Mouse (Mus musculus): ENCODE results near the gene Hexim2.
A peak's percentile ranks its signal among the peaks of the same experiment; 100 is the strongest.

Gene Hexim2

DNA sequence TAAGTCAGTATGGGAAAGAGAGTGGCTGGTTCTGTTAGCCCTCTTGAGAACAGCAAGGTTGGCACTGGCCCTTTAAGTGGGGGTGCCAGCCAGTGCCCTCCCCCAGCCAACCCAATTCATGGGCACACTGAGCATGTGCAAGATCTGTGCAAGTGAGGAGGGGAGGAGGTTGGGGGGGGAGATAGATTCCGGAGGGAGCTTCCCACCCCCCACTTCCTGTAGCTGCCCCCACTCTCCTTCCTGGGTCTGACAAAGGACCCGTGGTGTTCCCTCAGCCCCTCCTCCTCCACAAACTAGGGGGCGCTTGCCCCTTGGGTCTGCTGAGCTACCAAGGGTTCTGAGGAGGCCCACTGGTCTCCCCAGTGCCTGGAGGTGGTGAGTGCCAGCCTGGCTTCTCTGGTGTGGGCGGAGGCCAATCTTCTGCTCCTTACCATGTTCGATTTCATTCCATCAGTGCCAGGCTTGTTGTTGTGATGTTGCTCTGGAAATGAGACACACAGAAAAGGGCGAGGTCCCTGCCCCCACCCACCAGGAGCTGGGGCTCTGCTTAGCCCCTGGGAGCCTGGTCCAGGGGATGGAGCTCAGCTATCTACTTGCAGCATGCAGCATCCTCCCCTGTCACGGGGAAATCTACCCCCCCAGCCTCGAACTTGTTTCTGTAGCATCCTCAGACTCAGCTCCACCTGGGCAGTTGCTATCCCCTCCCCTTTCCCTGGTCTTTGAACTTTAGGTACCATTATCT lies 10.4 kb downstream of the Hexim2 start:
- peak; percentile 85 to 87 for DNase-seq

DNA sequence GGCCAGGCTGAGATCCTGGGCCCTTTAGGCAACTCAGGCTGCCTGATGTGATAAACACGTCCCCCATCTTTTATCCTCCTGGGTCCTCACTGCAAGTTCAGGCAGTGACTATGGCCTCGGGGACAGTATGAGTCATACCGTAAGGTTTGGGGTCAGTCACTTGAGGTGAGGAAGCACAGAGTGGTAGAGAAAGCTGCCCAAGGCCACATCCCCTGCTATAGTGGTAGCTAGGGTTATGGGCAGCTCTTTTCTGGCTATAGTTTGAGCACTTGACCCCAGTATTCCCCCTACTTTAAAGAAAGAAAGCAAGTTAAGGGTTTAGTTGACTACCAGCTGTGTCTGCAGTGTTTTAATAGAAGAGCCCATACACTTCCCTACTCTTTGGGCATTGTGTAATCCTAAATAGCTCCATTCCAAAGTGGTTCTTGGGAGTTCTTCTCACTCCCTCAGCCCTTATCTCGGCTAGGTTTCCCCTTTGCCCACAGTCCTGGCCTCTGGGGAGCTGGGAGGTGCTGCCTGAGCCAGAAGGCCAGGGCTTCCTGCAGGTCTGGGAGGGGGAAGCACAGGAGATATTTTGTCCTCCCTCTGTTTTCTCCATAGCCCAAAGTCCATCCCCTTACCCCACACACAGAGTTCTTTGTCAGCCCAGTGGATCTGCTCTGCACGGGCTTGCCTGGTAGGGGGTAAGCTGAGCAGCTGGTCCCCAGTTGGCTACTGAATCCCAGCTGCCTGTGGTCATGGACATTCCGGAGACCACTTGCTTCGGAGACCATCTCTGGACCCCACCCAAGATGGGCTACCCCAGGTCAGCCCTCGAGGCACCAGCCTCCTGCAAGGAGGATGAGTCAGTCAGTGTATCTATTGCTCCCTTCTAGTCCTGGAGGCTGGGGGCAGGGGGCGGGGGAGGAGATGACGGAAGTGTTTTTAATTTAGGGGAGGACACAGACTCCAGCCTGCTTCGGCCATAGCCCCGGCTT lies 12.4 kb downstream of the Hexim2 start:
- no peak for DNase-seq

DNA sequence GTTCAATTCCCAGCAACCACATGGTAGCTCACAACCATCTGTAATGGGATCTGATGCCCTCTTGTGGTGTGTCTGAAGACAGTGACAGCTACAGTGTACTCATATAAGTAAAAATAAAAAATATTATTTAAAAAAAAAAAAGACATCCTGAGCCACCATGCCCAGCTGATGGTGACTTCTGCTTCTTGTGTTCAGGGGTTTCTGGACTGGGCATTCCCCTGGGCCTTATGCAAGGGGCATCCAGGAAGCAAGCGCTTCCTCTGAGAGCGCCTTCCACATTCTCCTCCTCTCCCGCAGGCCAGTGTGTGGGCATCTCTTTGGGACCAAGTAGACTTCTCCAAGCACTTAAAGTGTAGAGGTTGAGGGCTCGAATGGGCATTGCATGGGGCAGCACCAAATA lies 14.2 kb downstream of the Hexim2 start:
- DNase-seq: no peak

DNA sequence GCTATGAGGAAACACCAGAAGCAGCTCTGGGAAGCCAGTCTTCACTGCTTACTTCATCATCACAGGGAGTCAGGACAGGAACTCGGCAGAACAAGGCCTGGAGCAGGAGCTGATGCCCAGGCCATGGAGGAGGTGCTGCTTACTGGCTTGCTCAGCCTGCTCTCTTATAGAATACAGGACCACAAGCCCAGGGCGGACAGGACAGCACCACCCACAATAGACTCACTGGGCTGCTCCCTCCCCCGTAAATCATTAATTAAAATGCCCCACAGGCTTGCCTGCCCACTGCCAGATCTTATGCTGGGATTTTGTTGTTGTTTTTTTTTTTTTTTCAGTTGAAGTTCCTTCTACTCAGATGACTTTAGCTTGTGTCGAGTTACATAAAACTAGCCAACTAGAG lies 15.5 kb downstream of the Hexim2 start:
- DNase-seq: no peak

DNA sequence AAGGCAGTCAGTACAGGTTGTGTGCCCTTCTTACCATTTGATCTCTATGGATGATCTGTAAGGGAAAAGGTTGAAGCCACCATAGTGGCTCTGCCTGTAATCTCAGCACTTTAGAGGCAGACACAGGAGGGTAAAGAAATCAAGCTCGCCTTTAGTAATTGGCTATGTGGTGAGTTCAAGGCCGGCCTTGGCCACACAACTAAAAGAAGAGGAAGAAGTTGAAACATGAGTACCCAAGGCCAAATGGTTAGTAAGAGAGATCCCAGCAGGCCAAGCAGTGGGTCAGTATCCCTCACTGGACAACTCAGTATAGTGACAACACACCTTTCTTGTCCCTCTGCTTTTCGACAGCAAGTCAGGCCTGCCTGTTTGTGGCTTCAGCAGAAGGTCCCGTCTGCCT lies 17.5 kb downstream of the Hexim2 start:
- no peak for DNase-seq

DNA sequence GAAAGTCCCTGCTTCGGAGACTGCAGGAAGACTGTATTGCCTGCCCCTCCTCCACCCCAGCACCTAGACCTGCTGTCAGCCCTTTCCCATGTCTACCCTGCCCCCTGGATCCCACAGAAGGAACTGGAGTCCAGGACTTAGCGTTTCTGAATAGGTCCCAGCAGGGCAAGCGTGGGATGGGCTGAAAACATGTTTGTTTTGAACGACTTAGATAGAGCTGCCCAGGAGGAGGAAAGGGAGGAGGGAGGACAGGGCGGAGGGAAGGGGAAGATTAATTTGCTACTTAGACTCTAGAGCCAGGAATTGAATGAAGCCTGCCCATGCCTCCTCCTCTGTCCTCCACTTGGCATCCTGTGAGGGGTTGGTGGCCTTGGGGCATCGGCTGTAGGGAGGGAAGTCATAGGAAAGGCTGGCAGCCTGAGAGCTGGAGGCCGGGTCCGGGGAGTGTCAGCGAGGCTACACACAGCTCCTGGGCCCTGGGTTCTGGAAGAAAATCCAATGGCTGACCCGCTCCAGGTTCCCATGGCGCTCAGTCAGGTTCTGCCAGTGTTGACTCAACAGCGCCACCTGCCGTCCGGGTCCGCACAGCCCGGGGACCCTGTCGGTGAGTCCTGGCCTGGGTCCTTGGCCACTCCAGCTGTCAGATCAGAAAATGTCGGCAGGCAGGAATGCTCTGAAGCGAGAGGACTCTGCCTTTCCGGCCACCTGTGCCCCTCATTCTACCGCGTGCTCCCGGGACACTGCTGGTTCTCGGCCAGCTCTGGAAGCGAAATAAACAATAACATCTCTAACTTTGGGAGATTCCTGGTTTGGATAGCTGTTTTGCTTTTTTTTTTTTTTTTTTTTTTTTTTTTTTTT lies 26.6 kb downstream of the Hexim2 start:
- peak; percentile 99 for DNase-seq

DNA sequence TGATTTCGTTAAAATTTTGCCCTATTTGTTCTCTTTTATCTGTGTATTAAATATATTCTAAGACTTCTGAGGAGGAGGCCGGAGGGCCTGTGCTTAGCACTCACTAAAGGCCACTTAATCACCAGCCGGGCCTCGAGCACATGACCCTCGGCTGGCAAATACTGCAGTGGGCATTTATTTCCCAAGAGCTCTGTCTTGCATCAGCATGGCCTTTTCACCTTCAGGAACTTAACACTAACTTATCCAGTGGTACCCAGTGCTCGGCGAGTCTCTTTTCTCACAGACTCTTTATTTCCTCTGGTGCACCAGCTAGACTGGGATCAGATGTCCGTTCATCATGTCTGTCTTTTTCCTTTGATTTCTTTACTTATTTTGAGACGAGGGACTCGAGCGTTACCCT lies 28.5 kb downstream of the Hexim2 start:
- DNase-seq: no peak

DNA sequence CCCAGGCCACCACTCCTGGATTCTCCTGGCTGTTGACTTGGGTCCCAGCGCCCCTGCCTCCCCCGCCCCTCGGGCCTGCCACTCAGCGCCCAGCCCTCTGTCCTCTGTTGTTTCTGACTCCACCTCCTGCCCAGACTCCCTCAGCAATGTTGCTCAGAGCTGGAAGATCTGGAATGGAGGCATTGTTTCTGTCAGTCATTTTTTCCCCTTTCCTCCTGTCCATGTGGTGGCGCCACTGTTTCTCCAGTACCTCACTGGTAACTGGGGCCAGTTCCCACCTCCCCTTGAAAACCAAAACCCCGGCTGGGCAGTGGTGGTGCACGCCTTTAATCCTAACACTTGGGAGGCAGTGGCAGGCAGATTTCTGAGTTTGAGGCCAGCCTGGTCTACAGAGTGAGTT lies 29.2 kb downstream of the Hexim2 start:
- no peak for DNase-seq

DNA sequence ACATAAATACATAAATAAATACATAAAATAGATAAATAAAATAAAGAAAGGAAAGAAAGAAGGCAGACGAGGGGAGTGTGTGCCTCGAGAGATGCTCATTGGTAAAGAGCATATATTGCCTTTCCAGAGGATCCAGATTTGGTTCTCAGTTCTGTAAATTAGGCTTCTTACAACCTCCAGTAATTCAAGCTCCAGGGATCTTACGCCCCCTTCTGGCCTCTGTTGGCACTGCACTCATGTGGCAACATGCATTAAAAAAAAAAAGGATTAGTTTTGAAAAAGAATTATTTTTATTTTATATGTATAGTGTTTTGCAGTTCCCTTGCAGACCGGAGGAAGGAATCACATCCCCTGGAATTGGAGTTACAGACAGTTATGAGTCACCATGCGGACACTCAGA lies 29.9 kb downstream of the Hexim2 start:
- DNase-seq: no peak

DNA sequence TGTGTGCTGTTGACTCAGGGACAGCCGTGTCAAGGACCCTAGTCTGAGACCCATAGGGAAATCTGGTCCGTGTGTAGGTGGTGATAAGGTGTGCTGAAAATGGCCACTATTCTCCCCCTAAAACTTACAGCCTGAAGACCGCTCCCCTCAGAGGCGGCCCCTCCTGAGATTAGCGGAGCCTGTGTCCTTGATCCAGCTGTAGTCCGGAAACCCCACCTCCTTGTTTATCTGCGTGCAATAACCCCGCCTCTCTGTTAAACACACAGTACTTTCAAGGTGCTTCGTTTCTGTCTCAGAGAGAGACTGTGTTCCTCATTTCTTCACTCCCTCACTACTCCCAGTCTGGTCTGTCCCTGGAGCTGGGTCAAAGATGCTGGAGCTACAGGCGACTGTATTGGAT lies 32.2 kb downstream of the Hexim2 start:
- no peak for DNase-seq

DNA sequence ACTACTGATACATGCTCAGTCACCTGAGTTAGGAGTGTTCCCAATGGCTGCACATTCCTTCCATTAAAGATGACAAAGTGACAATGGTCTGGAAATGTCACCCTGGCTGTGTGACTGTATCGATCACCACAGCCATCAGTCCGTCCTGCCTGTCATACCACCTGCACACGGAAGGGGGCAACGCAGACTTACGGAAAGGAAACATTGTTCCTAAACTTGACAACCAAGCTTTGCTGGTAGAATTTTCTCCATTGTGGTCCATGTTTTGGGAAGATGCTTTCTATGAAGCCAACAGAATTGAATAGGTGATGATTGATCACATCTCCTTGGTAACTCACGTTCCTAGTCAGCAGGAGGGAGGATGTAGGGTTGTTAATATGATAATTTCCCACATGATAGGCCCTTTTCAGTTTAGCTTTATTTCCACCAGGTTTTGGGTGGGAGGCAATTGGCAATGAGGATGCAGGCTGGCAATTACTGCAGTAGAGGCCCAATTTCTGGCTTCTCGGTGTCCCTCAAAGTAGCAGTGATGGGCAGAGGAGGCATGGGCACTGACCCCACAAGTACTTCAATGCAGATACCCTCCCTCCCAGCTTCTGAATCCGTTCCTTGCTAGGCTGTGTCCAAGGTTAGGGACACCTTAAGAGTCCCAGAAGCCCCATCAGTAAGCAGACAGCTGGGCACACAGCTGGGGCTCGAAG lies 36.6 kb downstream of the Hexim2 start:
- DNase-seq: peak; percentile 83 to 87

DNA sequence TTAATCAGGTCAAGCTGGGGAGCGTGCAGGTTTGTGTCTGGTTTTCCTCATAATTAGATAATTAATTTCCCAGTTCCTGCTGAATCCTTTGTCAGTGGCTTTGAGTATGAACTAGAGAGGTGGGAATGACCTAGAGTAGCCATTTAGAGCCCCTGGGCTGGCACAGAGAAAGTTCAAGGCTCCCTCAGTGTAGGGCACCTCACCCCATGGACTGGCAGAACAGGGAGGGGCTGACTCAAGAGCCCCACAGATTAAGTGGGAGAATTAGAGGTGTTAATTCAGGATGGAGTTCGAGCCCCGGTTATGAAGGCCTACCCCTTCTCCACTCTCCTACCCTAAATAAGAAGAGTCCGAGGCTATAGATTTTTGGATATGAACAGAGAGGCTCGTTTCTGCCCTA lies 37.4 kb downstream of the Hexim2 start:
- no peak for DNase-seq

DNA sequence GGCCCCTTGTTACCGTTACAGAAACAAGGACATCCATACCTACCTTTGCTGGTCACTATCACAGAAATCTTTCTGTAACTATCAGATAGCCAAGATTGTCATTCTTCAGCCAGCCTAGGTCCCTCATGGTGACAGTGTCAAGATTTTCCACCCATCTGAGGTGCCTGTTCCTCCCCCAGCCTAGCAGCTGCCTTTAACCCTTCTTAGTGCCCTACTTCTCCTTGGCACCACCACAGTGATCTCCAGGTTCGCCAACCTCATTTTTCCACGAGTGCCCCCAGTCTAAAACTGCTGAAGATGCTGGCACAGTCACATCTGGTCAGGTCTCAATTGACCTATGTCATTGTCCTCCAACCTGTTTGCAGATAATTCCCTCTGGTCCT lies 37.9 kb downstream of the Hexim2 start:
- no peak for DNase-seq

DNA sequence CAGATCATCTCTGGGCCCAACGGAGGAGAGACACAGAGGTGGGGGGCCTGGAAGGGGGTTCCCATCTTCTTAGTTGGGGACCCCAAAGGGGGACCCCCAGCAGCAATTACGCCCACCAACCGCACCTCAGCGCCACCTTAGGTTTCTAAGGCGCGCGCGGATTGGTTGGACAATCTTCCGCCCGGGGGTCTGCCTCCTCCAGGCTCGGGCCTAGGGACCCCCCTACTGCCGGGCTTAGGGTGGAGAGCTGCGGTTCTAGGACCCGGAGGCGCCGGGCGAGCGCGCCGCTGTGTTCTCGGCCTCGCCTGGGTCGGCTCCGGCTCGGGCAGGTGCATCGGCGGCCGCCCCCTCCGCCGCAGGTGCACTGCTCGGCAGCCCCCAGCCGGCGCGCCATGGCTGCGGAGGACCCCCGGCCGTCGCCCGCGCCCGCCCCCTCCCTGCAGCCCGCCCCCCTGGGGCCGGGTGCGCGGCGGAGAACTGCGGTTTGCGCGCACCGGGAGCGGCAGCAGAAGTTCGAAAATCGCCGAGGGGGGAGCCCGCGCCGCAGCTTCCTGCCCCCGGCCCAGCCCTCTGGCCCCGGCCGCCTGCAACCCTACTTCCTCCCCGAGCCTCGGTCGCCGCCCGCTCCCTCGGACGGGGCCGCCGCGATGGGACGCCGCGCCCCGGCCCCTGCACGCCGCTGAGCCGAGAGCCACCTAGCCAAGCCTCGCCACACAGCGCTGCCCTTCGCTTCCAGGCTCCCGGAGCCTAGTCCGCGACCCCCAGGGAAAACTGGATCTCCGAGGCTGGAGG lies 38.5 kb downstream of the Hexim2 start, which contains the start of gene Fmnl1:
Gene Fmnl1, plus strand, starts transcription at position 614 of the 792 bp plus-strand sequence.
- peak; percentile 53 to 59 for DNase-seq

DNA sequence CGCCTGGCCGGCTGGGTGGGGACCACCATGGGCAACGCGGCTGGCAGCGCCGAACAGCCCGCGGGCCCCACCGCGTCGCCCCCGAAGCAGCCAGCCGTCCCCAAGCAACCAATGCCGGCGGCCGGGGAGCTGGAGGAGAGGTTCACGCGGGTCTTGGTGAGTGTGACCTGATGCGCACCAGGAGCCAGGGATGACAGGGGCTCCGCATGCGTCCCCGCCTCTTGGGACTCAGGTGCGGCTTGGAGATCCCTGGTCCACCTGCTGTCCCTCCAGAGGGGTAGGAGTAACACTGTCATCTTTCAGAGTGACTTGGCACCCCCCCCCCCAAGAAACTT lies 39.0 kb downstream of the Hexim2 start:
- DNase-seq: peak in 1 of 2 experiments; percentile 31

DNA sequence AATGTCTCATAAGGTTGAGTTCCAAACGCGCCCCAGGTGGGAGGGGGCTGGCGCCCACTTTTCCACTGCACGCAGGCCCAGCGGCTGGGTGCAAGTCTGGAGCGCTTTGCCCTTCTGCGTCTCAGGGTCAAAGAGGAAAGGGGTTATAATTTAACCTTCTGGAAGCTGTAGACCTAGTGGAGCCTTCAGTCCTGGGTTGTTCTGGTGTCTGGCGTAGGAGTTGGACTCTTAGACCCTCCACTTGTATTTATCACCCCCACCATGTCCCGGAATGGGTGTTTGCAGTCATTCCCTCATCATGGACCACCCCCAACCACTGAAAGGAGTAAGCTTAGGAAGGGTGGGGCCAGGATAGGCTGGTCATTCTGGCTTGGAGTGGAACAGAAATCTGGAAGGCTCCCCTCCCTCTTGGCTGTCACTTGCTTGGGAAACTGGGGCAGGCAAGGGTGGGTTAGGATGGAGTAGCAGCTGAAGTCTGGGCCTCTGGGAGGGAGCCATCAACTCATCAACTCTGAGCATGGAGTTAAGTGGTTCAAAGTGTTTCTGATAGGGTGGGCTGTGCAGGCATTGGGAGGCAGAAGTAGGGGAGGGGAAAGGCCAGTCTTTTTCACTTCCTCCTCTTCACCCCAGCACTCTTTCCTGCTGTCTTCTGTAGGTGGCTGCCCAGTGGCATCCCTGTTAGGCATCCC lies 39.6 kb downstream of the Hexim2 start:
- DNase-seq: no peak

DNA sequence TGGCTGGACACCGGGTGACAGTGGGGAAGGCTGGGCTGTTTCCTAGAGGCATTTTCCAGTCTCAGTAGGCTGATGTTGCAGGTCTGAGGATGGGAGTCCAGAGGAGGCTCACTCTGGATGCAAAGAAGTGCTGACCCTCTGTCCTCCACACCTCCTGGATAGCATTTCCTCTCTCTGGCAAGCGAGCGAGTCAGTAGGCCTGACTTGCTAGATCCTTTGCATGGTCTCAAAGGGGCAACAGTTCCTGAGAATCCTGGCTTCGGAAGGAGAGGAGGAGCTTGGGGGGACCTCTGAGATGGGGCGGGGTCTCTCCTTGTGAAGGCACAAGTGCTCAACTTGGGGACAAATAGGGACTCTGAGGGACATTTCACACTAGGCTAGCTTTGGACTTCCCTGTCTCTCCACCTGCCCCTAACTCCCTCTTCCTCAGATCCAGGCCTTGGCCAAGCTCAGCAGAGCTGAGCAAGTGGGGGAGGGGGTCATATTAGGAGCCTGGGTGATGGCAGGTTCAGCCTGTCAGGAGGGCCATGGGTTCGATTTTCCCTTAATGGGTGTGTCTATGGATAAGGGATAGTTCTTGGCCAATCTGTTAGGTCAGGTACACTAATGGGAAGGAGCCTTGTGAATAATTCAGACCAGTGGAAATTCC lies 40.3 kb downstream of the Hexim2 start:
- DNase-seq: no peak

DNA sequence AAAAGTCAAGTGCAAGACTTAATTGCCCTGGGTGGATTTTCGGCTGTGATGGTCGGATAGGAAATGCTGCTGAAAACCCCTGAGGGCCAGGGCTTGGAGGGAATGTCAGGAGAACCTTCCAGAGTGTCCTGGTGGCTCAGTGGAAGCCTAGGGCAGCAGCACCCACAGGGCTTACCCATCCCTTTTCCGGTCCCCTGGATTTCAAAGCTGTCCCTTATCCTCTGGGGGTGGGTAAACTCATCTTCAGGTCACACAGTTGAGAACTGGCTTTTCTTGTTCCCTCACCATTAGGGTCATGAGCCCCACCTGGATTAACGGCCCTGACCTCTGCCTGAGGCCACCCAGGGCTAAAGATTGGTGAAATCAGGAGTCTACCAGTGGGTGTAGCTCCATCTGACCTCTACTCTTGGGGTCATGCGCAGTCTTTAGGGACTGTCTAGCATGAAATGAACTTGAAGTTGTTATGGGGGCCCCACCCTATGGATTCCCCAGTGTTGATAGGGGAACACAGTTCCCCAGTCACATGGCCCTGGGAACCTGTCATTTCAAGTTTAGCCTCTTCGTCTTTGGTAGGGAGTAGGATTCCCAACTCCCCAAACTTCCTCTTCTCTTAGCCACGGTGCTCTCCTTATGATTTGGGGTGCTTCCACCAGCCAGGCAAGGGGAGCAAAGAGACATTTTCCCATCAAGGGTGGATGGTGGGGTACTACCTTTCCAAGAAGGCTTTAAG lies 41.0 kb downstream of the Hexim2 start:
- no peak for DNase-seq

DNA sequence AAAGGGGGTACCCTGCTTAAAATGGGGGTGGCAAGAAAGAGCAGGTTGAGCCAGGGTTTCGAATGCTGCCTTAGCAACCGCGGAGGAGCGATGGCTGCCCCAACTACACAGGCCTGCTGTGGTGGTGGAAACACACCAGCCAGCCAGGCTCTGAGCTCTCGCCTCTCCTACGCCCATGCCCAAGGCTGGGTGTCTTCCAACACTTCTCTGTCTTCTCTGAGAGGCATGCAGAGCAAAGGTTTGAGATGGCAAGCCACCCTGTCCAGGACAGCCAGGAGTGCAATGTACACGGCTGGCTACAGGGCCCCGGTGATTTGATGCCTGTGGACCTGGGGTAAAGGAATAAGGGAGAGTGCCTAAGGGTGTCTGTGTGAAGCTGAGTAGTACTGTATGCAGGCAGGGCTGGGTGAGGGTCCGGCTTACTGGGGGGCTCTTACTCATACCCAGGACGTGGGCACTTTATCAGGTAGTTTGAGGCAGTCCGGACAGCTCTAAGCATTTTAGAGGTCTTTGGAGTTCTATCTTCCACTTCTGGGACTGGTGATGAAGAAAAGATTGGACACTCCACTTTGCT lies 41.6 kb downstream of the Hexim2 start:
- no peak for DNase-seq
